Mouse (Mus musculus) kidney, embryonic 16.5 days (tissue): ENCODE data around the gene Rnpepl1. TPM values are rescaled to one million over a fixed set of nuclear protein-coding genes. Genes with fewer than 3 reads are reported as not detected.

Experiments
- ATAC-seq: fragments of 200-750 bp; cut with Nextera tagmentation; 2 replicates; pipeline ENCODE4 v1.8.0; 2017; ENCODE audit warnings: moderate TSS enrichment; ENCODE audit not compliant: low FRiP score, low TSS enrichment
- H3K27ac ChIP-seq: fragments of 300-500 bp; sonication (generic); 2 replicates; pipeline ENCODE4 v1.5.1; 2014; ENCODE audit warnings: low read length
- H3K27me3 ChIP-seq: fragments of 300-500 bp; sonication (generic); 2 replicates; pipeline ENCODE4 v1.6.1; 2014; ENCODE audit warnings: low read length, control low read depth, mixed read lengths; ENCODE audit not compliant: insufficient read depth
- H3K36me3 ChIP-seq: fragments of 300-500 bp; sonication (generic); 2 replicates; pipeline ENCODE4 v1.6.1; 2014; ENCODE audit warnings: low read length, control low read depth, mixed read lengths; ENCODE audit not compliant: insufficient read depth
- H3K4me1 ChIP-seq: fragments of 300-500 bp; sonication (generic); 2 replicates; pipeline ENCODE4 v1.6.1; 2014; ENCODE audit warnings: low read length, control low read depth, mixed read lengths; ENCODE audit not compliant: insufficient read depth
- H3K4me2 ChIP-seq: fragments of 300-500 bp; sonication (generic); replicated peaks from 2 replicates; pipeline ENCODE4 v1.6.1; 2014; ENCODE audit warnings: low read depth, low read length
- H3K4me3 ChIP-seq: fragments of 300-500 bp; sonication (generic); 2 replicates; pipeline ENCODE4 v1.5.1; 2014; ENCODE audit warnings: mild to moderate bottlenecking, low read length
- H3K9ac ChIP-seq: fragments of 300-500 bp; sonication (generic); replicated peaks from 2 replicates; pipeline ENCODE4 v1.6.1; 2014; ENCODE audit warnings: low read length
- H3K9me3 ChIP-seq: fragments of 300-500 bp; sonication (generic); 2 replicates; pipeline ENCODE4 v1.6.1; 2016; ENCODE audit warnings: low read length, control low read depth
- WGBS: fragments of 180-500 bp; shearing (Covaris S2); extraction: QIAGEN DNeasy Blood & Tissue Kit; methylation state at CpG from one replicate; pipeline ENCODE4 v1.1.7; 2014; 5-methylcytosine and 5-hydroxymethylcytosine counted together
- polyA plus RNA-seq: library from polyadenylated mRNA; unstranded; fragments of >200 nt; fragmentation: Nextera tagmentation; extraction: Ambion mirVana; gene quantifications from 2 replicates; pipeline ENCODE4 v1.2.1, GENCODE M21; 2015

The Rnpepl1 gene
- polyA plus RNA-seq, 1 experiment from 2014 or later, result 31.1 TPM

GRCm38 (mm10) chr1:92935054-92935962 lies 24.7 kb downstream of the Rnpepl1 start:
- Histone ChIP-seq H3K9ac (peak overlapping the region; percentile 81), H3K9me3 (peaks cover 5% of the 10 kb centered on the region; the same call in 1 of the 2 replicates), H3K36me3 (peaks cover 21% of the 10 kb centered on the region), H3K4me1 (peaks cover 27% of the 10 kb centered on the region), H3K4me3 (peak overlapping the region; percentile 72), H3K27ac (peak overlapping the region; percentile 99), H3K4me2 (peak overlapping the region; percentile 86), H3K27me3 (no peaks in the 10 kb centered on the region)
- ATAC-seq, result no peak
- 17% methylated on average over 10 of the region's 10 CpGs for WGBS

- no peaks in the 10 kb centered on the region for H3K27me3 ChIP-seq
- H3K9me3 ChIP-seq, result peaks cover 5% of the 10 kb centered on the region; the same call in 1 of the 2 replicates
- peak overlapping the region; percentile 81 for H3K9ac ChIP-seq
- H3K27ac ChIP-seq, result no peak overlapping the region
- 56% methylated on average over 2 of the region's 2 CpGs for WGBS
- H3K4me1 ChIP-seq, result peaks cover 27% of the 10 kb centered on the region
- H3K4me3 ChIP-seq, result no peak overlapping the region
- ATAC-seq, result no peak
- peak overlapping the region; percentile 86 for H3K4me2 ChIP-seq
- peaks cover 25% of the 10 kb centered on the region for H3K36me3 ChIP-seq
These were observed 25.4 kb downstream of the Rnpepl1 start for GRCm38 (mm10) chr1:92935977-92936376.

GRCm38 (mm10) chr1:92936467-92936866 lies 25.9 kb downstream of the Rnpepl1 start:
- no peak for ATAC-seq
- Histone ChIP-seq H3K4me3 (no peak overlapping the region), H3K9ac (no peak overlapping the region; the same call in 1 of the 2 replicates), H3K4me2 (peak overlapping the region; percentile 86), H3K27me3 (no peaks in the 10 kb centered on the region), H3K36me3 (peaks cover 29% of the 10 kb centered on the region), H3K9me3 (peaks cover 5% of the 10 kb centered on the region; the same call in 1 of the 2 replicates), H3K4me1 (peaks cover 27% of the 10 kb centered on the region), H3K27ac (no peak overlapping the region)
- WGBS, result 72% methylated on average over 3 of the region's 3 CpGs

- no peak for ATAC-seq
- H3K27me3 ChIP-seq, result no peaks in the 10 kb centered on the region
- 94% methylated on average over 3 of the region's 3 CpGs for WGBS
- no peak overlapping the region for H3K4me2 ChIP-seq
- no peak overlapping the region for H3K27ac ChIP-seq
- H3K9me3 ChIP-seq, result peaks cover 4% of the 10 kb centered on the region; the same call in 1 of the 2 replicates
- peaks cover 40% of the 10 kb centered on the region for H3K36me3 ChIP-seq
- no peak overlapping the region for H3K9ac ChIP-seq
- H3K4me1 ChIP-seq, result peaks cover 27% of the 10 kb centered on the region
- no peak overlapping the region for H3K4me3 ChIP-seq
These were observed 27.2 kb downstream of the Rnpepl1 start for GRCm38 (mm10) chr1:92937797-92938196.

- H3K4me3 ChIP-seq, result no peak overlapping the region
- no peak overlapping the region for H3K27ac ChIP-seq
- H3K4me1 ChIP-seq, result peaks cover 22% of the 10 kb centered on the region
- WGBS, result 98% methylated on average over 4 of the region's 4 CpGs
- no peak overlapping the region for H3K4me2 ChIP-seq
- H3K9ac ChIP-seq, result no peak overlapping the region
- H3K9me3 ChIP-seq, result no peaks in the 10 kb centered on the region
- no peaks in the 10 kb centered on the region for H3K27me3 ChIP-seq
- no peak for ATAC-seq
- H3K36me3 ChIP-seq, result peaks cover 55% of the 10 kb centered on the region
These were observed 29.2 kb downstream of the Rnpepl1 start for GRCm38 (mm10) chr1:92939746-92940145.

- WGBS, result 91% methylated on average over 19 of the region's 19 CpGs
- no peak overlapping the region for H3K4me2 ChIP-seq
- no peaks in the 10 kb centered on the region for H3K27me3 ChIP-seq
- H3K9ac ChIP-seq, result no peak overlapping the region
- H3K36me3 ChIP-seq, result peaks cover 75% of the 10 kb centered on the region
- no peak for ATAC-seq
- no peak overlapping the region for H3K27ac ChIP-seq
- no peaks in the 10 kb centered on the region for H3K9me3 ChIP-seq
- H3K4me1 ChIP-seq, result no peaks in the 10 kb centered on the region
- H3K4me3 ChIP-seq, result no peak overlapping the region
These were observed 32.8 kb downstream of the Rnpepl1 start for GRCm38 (mm10) chr1:92943219-92943989.

GRCm38 (mm10) chr1:92947966-92948365 lies 37.4 kb downstream of the Rnpepl1 start:
- WGBS, result 94% methylated on average over 3 of the region's 3 CpGs
- Histone ChIP-seq H3K9ac (no peak overlapping the region), H3K9me3 (no peaks in the 10 kb centered on the region), H3K36me3 (peaks cover 36% of the 10 kb centered on the region), H3K27me3 (no peaks in the 10 kb centered on the region), H3K4me3 (no peak overlapping the region), H3K4me1 (no peaks in the 10 kb centered on the region), H3K27ac (no peak overlapping the region), H3K4me2 (no peak overlapping the region)
- no peak for ATAC-seq

GRCm38 (mm10) chr1:92949426-92949825 lies 38.8 kb downstream of the Rnpepl1 start:
- H3K27me3 ChIP-seq, result no peaks in the 10 kb centered on the region
- H3K27ac ChIP-seq, result no peak overlapping the region
- no peak overlapping the region for H3K4me2 ChIP-seq
- no peaks in the 10 kb centered on the region for H3K9me3 ChIP-seq
- H3K36me3 ChIP-seq, result peaks cover 26% of the 10 kb centered on the region
- H3K4me3 ChIP-seq, result no peak overlapping the region
- H3K9ac ChIP-seq, result no peak overlapping the region
- 60% methylated on average over 6 of the region's 6 CpGs for WGBS
- no peak for ATAC-seq
- no peaks in the 10 kb centered on the region for H3K4me1 ChIP-seq

GRCm38 (mm10) chr1:92950607-92951006 lies 40.0 kb downstream of the Rnpepl1 start, which contains the start of gene Gpr35:
Gene Gpr35 (plus strand): TSS chr1:92950865.
- WGBS, result 70% methylated on average over 5 of the region's 5 CpGs
- Histone ChIP-seq H3K4me3 (no peak within 1 kb of the TSS), H3K4me1 (no peaks in the 10 kb centered on the region), H3K27ac (no peak within 1 kb of the TSS), H3K4me2 (no peak within 1 kb of the TSS), H3K9me3 (no peaks in the 10 kb centered on the region), H3K9ac (no peak within 1 kb of the TSS), H3K36me3 (peaks cover 14% of the 10 kb centered on the region), H3K27me3 (no peaks in the 10 kb centered on the region)
- 0 out of 2 replicates have a peak, but pooled peaks have one; percentile 54 for ATAC-seq
